Mouse (Mus musculus) liver, embryonic 14.5 days (tissue): Measurements from ENCODE around the gene Dnaaf1.

Experiments
- CTCF ChIP-seq: IDR thresholded peaks from 2 replicates; pipeline ENCODE4 v1.5.1; 2016; ENCODE audit warnings: antibody characterized with exemption, low read depth, control low read depth
- EP300 ChIP-seq: IDR thresholded peaks from 2 replicates; pipeline ENCODE4 v1.6.1; 2016; ENCODE audit warnings: antibody characterized with exemption, low read depth

DNA sequence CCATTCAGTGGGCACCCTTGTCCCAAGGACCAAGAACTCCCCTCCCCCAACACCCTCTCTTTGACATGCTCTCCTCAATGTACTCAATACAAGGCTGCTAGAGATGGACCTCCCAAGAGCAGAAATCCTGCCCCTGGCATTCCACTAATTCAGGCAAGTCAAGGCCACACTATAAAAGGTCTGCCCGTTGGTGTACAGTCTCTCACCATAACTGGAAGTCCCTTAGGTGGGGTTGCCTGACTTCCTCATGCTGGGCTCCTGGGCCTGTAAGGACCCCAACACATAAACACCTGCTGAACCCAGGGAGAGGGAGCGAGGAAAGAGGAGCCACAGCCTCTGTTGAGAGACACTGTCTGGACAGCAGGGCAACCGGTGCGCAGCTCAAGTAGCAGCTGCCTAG lies 28.7 kb downstream of the Dnaaf1 start:
- TF ChIP-seq CTCF (no peak), EP300 (no peak)
